Comparison of ENCODE assay signal across 22 mouse cellular contexts in the genomic region with DNA sequence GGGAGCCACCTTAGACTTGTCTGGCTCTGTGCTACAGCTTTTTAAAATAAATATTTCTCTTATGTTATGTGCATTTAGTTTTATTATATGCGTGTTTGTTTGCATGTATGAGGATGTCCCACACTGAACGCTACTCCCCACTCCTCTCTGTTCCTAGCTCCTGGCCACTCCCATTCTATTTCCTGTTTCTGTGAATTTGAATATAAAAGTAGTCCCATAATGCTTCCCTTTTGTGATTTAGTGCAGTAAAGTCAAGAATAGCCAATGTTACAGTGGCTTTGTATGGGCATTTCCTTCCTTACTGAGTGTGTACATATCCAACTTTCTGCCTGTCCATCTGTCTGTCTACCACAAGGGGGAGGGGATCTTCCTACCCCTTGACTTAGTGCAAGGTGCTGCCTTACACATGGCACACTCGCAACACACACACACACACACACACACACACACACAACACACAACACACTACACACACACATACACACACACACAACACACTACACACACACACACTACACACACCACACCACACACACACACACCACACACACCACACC.
A peak's percentile ranks its signal among the peaks of the same experiment; 100 is the strongest.
DNase-seq lines count a peak whose midpoint lies in the region; ATAC-seq and TF ChIP-seq lines count a peak whose summit lies in the region.
"Had no signal": no experiment of that assay in that cellular context is flagged by ENCODE, and none has a peak within 500 bp of the region (broad histone marks: within the 10 kb centered on the region; RNA-seq: fewer than 3 reads in every experiment).

No protein-coding gene starts in this region.

- H3K27me3 ChIP-seq in intestine, postnatal 0 days (replicated peaks; ENCODE audit: control insufficient read depth, insufficient read depth, low read length): no peaks in the 10 kb centered on the region
- H3K27me3 ChIP-seq in intestine, embryonic 16.5 days (replicated peaks; ENCODE audit: control insufficient read depth, insufficient read depth, low read length): no peaks in the 10 kb centered on the region; the same call in 1 of the 2 replicates
- 0 out of 2 replicates have a peak, but pooled peaks cover 4% of the 10 kb centered on the region for H3K27me3 ChIP-seq in lung, embryonic 14.5 days (ENCODE audit: insufficient read depth, low read length)
- H3K27me3 ChIP-seq: forebrain, embryonic 12.5 days had no signal

- no peak overlapping the region for H3K27ac ChIP-seq in intestine, postnatal 0 days (ENCODE audit: low read depth, low read length)
- H3K27ac ChIP-seq in intestine, embryonic 16.5 days (ENCODE audit: low read length): no peak overlapping the region
- no peak overlapping the region for H3K27ac ChIP-seq in lung, embryonic 14.5 days (ENCODE audit: low read depth)
- H3K27ac ChIP-seq: embryonic facial prominence, embryonic 12.5 days; forebrain, embryonic 12.5 days; heart, embryonic 15.5 days; limb, embryonic 12.5 days; liver, embryonic 13.5 days; midbrain, embryonic 12.5 days; neural tube, embryonic 15.5 days had no signal

- no peak overlapping the region for H3K9ac ChIP-seq in intestine, postnatal 0 days (ENCODE audit: low read depth, low read length)
- H3K9ac ChIP-seq in intestine, embryonic 16.5 days (ENCODE audit: low read depth, low read length): no peak overlapping the region
- H3K9ac ChIP-seq in lung, embryonic 14.5 days: no peak overlapping the region
- H3K9ac ChIP-seq: embryonic facial prominence, embryonic 12.5 days; forebrain, embryonic 12.5 days; heart, embryonic 15.5 days; limb, embryonic 12.5 days; liver, embryonic 13.5 days; midbrain, embryonic 12.5 days; neural tube, embryonic 15.5 days had no signal

- no peaks in the 10 kb centered on the region for H3K9me3 ChIP-seq in intestine, postnatal 0 days (ENCODE audit: control insufficient read depth)
- H3K9me3 ChIP-seq in intestine, embryonic 16.5 days (ENCODE audit: control insufficient read depth, low read length): no peaks in the 10 kb centered on the region
- H3K9me3 ChIP-seq in lung, embryonic 14.5 days (ENCODE audit: low read depth, low read length): no peaks in the 10 kb centered on the region
- H3K9me3 ChIP-seq: embryonic facial prominence, embryonic 12.5 days; forebrain, embryonic 12.5 days; heart, embryonic 15.5 days; limb, embryonic 12.5 days; liver, embryonic 13.5 days; neural tube, embryonic 15.5 days had no signal

- ATAC-seq in intestine, postnatal 0 days: no peak
- no peak for ATAC-seq in intestine, embryonic 16.5 days
- ATAC-seq in lung, embryonic 14.5 days (ENCODE audit: insufficient read depth): no peak
- ATAC-seq: CD4-positive, CD25-positive, alpha-beta regulatory T cell, adult 4 months; hindbrain, embryonic 16.5 days had no signal

- no peak for DNase-seq in lung, embryonic 14.5 days
- DNase-seq in lung, postnatal 14 days: no peak
- DNase-seq in brain, embryonic 14.5 days (ENCODE audit: low read depth): no peak
- no peak for DNase-seq in cerebellum, adult 11-12 months
- no peak for DNase-seq in urinary bladder, postnatal 10 days (ENCODE audit: low spot score)
- no peak for DNase-seq in embryo, embryonic 10 days (ENCODE audit: low spot score)
- DNase-seq: adrenal gland, postnatal 14 days; cerebellum, postnatal 10 days; heart, postnatal 36 days; kidney, adult 18-20 months; kidney, postnatal 36 days; liver, embryonic 13.5 days had no signal

- no peak for TF ChIP-seq POLR2A in brain, embryonic 14.5 days (IDR thresholded peaks at IDR 0.05; ENCODE audit: borderline replicate concordance, extremely low read depth, insufficient read depth, insufficient read length, poor library complexity, severe bottlenecking)

- 83% methylated on average over 3 of the region's 3 CpGs for WGBS in intestine, postnatal 0 days
- WGBS in intestine, embryonic 16.5 days: 82% methylated on average over 3 of the region's 3 CpGs
- WGBS in lung, embryonic 14.5 days: 76% methylated on average over 3 of the region's 3 CpGs

- 0 out of 2 replicates have a peak, but pooled peaks cover 2% of the 10 kb centered on the region for H3K4me1 ChIP-seq in intestine, postnatal 0 days (replicated peaks; ENCODE audit: control insufficient read depth, insufficient read depth, low read length)
- H3K4me1 ChIP-seq in intestine, embryonic 16.5 days (ENCODE audit: control insufficient read depth, insufficient read depth, low read length): peaks cover 9% of the 10 kb centered on the region
- no peaks in the 10 kb centered on the region for H3K4me1 ChIP-seq in lung, embryonic 14.5 days (ENCODE audit: insufficient read depth)
- H3K4me1 ChIP-seq: liver, embryonic 13.5 days had no signal

- no peaks in the 10 kb centered on the region for H3K36me3 ChIP-seq in intestine, postnatal 0 days (ENCODE audit: control insufficient read depth, insufficient read depth)
- H3K36me3 ChIP-seq in intestine, embryonic 16.5 days (ENCODE audit: control insufficient read depth, insufficient read depth, low read length): no peaks in the 10 kb centered on the region
- no peaks in the 10 kb centered on the region for H3K36me3 ChIP-seq in lung, embryonic 14.5 days (ENCODE audit: insufficient read depth)
- H3K36me3 ChIP-seq: embryonic facial prominence, embryonic 12.5 days; forebrain, embryonic 12.5 days; heart, embryonic 15.5 days; limb, embryonic 12.5 days; liver, embryonic 13.5 days; midbrain, embryonic 12.5 days; neural tube, embryonic 15.5 days had no signal

- no peak overlapping the region for H3K4me3 ChIP-seq in intestine, postnatal 0 days (ENCODE audit: low read depth, low read length)
- no peak overlapping the region for H3K4me3 ChIP-seq in intestine, embryonic 16.5 days (ENCODE audit: low read length)
- no peak overlapping the region for H3K4me3 ChIP-seq in lung, embryonic 14.5 days (ENCODE audit: low read depth, low read length)
- H3K4me3 ChIP-seq: embryonic facial prominence, embryonic 12.5 days; forebrain, embryonic 12.5 days; heart, embryonic 15.5 days; limb, embryonic 12.5 days; liver, embryonic 13.5 days; midbrain, embryonic 12.5 days; neural tube, embryonic 15.5 days had no signal

- TF ChIP-seq CTCF in intestine, postnatal 0 days (IDR thresholded peaks at IDR 0.05; ENCODE audit: low read depth): peak; percentile 55
- peak; percentile 55 for TF ChIP-seq CTCF in lung, embryonic 14.5 days (IDR thresholded peaks at IDR 0.05; ENCODE audit: low read depth)
- TF ChIP-seq CTCF in brain, embryonic 14.5 days (IDR thresholded peaks at IDR 0.05; ENCODE audit: borderline replicate concordance, extremely low read depth, insufficient read depth, insufficient read length): 0 out of 2 replicates have a peak, but pooled peaks have one; percentile 2

- no peak overlapping the region for H3K4me2 ChIP-seq in intestine, postnatal 0 days (replicated peaks; ENCODE audit: low read depth)
- H3K4me2 ChIP-seq in intestine, embryonic 16.5 days (ENCODE audit: low read depth, low read length): no peak overlapping the region
- no peak overlapping the region for H3K4me2 ChIP-seq in lung, embryonic 14.5 days
- H3K4me2 ChIP-seq: embryonic facial prominence, embryonic 12.5 days; forebrain, embryonic 12.5 days; heart, embryonic 15.5 days; limb, embryonic 12.5 days; liver, embryonic 13.5 days; midbrain, embryonic 12.5 days; neural tube, embryonic 15.5 days had no signal

Comparison
In these comparisons a context has a peak if more than half of its experiments do, and no peak if none do; other contexts are left out.
1. CTCF ChIP-seq: peak in every context shown above with its lines; median percentile 55 in intestine, postnatal 0 days; 55 in lung, embryonic 14.5 days; 2 in brain, embryonic 14.5 days.